Mouse (Mus musculus): ENCODE data around the gene Morc2a. TPM values are rescaled to one million over a fixed set of nuclear protein-coding genes. Genes with fewer than 3 reads are reported as not detected.

Morc2a gene
- total RNA-seq, 2 experiments from 2014 or later = 33.1 to 44.9 TPM

DNA sequence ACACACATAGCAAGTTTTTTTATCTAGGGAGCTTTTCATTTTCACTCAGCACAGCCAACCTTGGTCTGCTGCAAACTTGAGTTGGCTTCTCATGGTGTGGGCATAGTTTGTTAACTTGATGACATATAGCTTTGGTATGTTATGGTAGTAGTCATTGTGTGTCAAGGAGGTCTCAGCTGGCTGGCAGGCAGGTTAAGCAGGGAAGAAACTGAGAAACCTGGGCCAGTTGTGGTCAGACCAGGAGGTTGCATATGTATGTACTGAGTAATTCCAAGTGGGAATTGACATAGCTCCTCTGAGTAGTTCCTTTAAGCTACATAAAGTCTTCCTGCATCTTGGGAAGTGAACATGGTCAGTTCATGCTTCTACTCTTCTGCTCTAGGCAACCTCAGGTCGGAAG, 35.2 kb downstream of the Morc2a start:
- no peak for DNase-seq

DNA sequence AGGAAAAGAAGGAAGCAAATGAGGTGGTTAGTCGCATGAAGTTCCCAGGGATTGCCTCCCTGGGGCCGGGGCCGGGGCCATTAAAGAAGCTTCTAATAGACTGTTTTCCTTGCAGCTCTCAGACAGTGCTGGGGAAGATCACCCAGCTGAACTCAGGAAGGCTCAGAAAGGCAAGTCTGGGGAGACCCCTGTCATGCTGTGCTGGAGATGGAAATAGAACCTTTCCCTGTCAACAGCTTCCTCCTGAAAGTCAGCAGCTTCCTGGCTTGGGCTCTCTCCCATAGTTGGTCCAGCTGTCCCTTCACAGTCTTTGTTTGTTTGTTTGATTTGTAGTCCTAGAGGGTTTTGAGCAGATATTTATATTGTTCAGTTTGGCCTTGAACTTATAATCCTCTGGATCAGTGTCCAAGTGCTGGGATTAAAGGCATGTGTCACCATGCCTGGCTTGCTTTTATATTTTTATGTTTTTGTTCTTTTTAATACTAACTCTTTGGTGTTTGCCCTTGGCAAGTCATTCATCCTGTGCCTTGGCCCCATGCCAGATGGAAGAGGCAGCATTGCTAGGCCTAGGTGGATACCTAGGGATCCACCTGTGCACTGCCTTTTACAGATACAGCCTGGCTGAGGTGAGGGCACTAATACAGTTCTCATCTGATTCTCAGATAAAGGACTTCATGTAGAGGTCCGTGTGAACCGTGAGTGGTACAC, 35.9 kb downstream of the Morc2a start:
- DNase-seq = peak; percentile 59

DNA sequence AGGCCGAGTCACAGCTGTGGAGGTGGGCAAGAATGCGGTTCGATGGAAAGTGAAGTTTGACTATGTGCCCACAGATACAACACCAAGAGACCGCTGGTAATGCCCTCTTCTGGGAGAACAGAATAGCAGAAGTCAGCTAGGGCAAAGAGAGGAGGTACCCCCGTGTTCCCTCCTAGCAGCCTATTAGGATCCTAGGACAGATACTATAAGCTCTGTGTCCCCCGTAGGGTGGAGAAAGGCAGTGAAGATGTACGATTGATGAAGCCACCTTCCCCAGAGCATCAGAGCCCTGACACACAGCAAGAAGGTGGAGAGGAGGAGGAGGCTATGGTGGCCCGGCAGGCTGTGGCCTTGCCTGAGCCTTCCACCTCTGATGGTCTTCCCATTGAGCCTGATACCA, 36.4 kb downstream of the Morc2a start:
- DNase-seq = no peak

DNA sequence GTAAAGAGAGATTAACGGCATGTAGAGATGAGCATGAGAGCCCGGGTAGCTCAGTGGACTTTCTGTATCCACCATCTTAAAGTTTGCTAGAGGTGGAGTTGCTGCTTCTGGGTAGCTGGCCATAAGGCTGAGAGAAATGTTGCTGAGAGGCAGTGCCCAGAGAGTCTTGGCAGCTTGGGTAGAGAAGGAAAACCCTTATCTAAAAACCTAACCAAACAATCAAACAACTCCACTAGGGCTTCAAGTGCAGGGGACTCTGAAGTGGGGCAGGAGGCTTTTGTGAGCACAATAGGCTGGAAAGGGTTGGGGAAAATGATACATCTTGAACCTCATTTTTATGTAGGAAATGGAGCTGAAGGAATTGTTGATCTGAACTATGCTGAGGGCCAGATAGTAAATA, 37.3 kb downstream of the Morc2a start:
- no peak for DNase-seq

DNA sequence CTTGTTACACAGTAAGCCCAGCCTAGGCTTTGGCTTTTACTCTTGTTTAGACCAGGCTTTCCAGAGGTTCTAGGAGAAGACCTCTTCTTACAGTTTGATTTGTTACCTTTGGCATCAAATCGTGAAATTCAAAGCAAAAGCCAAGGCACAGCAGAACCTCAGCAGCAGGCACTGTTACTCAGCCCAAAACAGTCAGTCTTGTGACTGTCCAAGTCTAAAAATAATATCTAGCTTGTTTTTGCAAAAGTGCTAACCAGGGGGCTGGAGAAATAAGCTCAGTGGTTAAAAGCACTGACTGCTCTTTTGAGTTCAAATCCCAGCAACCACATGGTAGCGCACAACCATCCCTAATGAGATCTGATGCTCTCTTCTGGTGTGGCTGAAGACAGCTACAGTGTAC, 37.9 kb downstream of the Morc2a start:
- DNase-seq = no peak

DNA sequence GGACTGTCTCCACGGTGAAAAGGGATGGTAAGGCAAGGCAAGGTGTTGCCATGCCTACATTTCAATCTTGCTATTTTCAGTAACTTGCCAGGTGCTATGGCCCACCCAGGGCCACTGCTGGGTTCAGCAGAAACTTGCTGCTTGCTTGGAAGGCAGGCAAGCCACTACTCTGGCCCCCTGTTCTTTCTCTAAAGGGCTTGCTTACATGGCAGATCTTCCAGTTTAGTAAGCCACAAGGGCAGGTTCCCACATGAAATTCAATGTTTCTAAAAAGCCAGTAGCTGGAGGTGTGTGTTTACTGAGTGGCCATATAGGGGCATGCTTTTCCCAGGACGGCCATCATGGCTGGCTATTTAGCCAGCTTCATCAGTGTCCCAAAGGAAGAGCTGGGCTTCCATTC, 42.8 kb downstream of the Morc2a start:
- no peak for DNase-seq

DNA sequence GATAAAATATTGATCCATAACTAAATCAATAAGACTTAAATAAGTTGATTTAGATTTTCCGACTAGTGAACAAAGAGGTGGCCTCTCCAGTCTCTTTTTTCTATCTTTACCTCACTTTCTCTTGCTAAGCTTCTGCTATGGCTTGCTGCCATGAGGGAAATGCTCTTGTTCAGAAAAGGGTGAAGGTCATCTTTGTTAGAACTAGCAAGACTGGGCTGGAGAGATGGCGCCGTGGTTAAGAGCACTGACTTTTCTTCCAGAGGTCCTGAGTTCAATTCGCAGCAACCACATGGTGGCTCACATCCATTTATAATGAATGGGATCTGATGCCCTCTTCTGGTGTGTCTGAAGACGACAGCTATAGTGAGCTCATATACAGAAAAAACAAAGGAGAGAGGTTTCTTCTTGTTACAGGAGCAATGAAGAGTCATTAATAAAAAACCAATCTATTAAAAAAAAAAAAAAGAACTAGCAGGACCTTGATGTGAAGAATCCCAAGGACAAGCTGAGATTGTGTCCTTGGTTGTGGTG, 47.2 kb downstream of the Morc2a start:
- peak; percentile 32 for DNase-seq

DNA sequence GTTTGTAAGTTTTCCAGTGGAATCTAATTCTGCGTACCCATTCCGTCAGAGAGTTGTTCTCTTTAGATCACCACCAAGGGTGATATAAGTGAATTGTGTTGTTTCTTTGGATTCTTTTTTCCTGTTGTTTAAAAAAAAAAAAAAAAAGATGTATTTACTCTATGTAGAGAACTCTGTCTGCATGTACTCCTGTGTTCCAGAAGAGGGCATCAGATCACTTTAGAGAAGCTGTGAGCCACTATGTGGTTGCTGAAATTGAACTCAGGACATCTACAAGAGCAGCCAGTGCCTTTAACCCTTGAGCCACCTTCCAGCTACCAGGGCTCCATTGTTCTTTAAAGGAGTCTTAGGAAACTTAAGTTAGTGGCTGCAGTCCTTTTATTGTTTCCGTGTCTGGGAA, 48.5 kb downstream of the Morc2a start:
- DNase-seq = no peak

DNA sequence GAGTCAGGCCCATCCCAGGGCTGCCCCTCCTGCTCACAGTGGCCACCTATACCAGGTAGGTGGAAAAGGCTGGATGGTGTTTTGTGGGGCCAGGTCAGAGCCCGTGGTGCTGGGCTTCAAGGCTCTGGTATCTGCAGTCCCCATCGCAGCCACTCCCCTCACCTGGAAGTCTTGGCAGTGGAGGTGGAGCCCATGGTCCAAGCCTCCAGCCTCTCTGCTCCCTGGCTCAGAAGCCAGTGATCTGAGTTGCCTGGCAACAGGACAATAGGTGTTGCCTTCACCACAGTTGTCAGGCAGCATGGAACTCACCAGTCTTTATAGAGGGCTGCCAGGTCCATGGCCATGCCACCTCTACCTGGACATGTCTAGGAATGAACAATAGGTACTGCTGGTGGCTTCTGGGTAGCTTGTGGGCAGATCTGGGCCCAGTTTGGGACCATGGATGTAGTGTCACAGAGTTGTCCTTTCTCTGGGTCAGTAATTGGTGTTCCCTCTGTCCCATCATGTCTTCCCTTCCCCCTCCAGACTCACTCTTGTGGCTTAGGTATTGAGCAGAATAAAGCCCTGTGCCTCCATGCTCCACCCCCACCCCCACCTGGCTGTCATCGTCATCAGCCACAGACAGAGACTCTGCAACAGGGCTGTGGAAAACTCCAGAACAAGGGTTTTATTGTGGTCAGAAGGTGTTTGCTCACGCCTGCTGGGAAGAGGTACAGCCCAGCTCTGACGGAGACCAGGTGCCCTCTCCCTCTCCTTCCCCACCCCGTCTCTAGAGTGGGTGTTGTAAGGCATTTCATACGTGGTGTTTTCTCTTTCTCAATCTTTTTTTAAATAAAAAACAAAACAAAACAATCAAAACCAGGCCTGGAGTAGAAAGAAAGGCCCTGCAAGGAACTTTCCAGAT, 54.4 kb downstream of the Morc2a start:
- DNase-seq = no peak

DNA sequence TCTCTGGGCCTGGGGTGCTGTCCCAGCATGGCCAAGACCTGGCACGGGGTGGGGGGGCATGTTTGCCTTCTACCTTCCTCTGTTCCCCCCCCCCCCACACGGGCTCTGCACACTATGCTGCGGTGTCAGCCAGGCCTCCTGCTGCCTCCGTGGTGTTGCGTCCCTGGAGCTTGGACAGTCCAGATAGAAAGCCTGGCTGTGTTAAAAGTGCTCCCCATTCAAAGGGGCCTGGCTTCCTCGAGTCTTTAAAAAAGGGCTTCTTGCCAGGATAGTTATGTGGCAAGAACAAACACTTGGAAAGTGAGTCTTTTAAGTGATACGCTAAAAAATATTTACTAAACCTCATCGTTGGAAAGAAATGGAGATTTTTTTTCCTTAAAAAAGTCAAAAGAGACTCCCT, 55.4 kb downstream of the Morc2a start:
- no peak for DNase-seq

DNA sequence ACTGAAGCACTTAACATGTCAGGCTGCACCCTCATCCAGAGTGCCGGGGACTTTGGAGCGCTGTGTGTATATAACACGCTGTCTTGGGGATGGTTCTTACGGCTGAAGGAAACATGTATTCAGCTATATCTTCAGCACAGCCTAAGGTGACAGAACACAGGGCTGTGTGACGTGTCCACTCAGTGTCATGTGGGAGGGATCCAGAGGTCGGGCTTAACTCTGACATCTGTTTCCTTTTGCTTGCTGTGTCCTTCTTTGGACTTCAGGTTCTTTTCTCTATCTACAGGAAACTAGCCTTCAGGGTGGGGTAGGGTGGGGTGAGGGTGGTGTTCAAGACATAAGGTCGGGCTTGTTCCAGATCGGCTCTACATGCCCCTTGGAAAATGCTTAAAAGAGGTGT, 58.1 kb downstream of the Morc2a start:
- DNase-seq = no peak

DNA sequence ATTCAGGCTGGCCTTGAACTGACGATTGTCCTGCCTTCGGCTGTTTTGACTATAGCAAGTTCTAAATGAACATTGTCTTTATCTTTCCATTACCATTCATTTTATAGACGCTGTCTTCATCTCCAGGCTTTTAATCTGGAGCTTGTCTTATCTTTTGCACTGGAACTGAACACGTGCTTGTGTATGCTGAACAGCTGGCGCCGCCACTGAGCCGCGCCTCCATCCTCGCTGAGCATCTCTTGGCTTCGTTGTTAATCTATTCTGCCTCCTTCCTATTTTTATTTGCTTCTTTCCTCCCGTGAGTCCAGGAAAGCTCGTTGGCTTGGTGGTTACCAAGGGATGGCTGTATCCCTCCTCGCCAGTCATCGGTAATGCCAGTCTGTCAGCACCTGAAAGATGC, 61.2 kb downstream of the Morc2a start:
- DNase-seq = no peak

DNA sequence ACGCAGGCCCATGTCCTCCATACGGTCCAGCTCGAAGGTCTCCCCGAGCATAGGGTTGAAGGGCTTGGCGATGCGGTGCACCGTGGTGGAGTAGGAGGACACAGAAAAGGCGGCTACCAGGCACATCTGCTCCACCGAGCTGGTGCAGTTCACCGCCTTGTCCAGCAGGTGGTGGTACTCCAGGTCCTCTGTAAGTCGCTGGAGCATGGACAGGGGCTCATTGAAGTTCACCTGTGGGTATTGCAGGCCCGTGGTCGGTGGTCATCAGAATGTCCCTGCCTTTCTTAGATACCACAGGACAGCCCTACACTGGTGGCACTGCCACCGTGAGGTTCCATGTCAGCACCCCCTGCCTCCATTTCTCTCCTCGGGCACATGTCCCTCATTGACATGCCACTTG, 65.5 kb downstream of the Morc2a start:
- DNase-seq = peak; percentile 78

DNA sequence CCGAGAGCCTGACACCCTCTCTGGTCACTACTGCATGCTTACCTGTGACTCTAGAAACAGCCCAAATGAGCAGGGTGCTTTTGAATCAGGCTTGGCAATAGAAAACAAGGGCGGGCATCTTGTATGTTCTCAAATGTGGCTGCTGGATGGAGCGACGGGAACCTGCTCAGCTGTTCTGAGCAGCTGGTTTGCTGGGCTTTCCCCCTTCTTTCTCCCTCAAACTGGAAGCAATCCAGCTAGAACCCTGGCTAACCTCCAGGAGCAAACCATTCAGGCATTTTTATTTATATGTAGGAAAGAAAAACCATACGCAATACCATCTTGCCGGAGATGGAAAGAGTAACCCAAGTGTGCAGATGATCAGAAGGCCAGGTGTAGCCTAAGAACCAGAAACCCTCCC, 67.7 kb downstream of the Morc2a start:
- no peak for DNase-seq

DNA sequence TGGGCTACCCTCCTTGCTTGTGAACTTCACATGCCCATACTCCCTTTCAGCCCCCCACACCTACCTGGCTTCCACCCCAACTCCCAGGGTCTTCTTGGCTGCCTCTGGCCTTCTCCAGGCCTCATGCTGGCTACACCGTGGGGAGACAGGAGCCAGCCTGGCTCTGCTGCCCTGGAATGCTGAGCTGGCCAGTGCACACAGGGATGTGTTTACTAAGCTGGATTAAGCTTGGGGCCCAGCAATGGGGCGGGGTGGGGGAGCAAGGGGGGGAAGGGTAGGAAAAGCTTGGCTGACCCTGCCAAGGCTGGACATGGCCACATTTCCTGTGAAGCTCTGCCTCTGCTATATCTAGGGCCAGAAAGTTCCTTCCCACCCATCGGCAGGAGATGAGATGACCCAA, 73.0 kb downstream of the Morc2a start:
- no peak for DNase-seq

DNA sequence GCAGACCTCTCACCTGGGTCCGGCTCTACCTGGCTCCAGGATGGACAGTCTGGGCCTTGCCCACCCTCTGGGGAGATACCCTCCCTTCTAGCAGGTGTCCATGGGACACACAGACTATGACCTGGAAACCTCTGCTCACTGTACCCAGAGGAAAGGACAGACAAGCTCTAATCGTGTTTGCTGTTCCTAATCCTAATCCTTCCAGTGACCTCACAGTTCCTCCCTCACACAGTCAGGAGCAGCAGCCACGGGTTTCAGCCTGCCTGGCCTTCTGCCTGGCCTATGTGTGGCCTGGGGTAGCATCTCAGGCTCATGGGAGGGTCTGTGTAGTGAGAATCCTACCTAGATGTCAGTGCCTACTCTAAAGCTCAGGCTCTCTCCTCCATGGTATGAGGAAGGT, 73.9 kb downstream of the Morc2a start:
- no peak for DNase-seq

DNA sequence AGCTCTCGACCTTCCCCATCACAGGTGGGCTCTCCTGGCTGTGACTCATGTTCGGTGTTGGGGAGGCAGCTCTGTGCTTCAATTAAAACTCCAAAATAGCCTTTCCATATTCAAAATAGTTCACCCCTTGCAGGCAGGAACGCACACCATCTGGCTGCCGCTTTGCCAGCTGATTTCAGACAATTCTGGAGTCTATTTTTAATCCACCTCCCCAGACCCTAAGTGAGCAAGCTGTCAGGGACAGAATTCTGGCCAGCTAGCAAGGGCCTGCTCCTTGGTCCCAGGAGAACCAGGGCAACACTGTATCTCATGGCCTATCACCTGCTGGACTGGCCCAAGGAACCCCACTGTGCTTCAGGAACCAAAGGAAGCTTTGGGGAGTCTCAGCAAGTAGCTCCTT, 74.9 kb downstream of the Morc2a start:
- no peak for DNase-seq

DNA sequence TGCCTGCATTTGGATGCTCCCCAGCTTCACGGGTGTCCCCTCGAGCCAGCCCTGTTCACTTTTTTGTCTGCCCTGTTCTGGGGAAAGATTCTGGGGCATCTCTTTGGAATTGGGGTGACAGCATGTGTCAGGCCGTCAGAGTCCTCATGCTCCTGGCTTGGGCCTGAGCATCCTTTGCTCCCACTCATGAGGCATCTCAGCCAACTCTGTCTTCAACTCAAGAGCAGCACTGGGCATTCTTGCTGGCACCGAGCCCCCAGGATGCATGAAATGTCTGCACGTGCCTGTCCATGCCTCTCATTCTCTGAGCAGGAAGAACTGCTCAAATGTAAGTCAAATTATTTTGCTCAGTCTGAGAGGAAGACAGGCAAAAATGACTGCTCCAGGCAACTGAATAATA, 75.7 kb downstream of the Morc2a start:
- no peak for DNase-seq

DNA sequence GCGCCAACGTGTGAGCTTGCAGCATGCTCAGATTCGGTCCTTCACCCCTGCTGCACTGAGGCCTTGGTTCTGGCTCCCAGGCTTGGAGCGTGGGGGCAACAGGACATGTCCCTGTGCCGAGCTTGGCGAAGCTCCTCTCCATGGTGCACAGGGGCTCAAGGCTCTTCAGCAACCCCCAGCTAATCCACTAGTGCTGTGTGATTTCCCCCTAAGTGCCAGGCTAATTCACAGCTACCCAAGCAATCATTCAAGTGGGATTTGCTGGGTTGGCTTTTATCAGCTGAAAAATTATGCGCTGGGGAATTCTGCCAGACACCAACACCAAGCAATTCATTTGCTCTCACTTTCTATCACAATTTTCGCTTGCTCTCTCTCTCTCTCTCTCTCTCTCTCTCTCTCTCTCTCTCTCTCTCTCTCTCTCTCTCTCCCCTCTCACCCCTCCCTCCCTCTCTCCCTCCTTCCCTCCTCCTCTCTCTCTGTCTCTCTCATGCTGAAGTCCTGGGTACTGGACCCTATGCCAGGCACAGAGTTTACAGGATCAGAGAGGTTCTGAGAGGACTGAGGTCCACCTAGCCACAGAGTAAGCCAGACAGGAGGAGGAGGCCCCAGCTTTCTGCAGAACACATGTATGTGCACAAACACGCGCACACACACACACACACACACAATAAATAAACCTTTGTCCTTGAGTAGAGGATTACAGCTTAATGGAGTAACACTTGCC, 76.5 kb downstream of the Morc2a start:
- DNase-seq = no peak

DNA sequence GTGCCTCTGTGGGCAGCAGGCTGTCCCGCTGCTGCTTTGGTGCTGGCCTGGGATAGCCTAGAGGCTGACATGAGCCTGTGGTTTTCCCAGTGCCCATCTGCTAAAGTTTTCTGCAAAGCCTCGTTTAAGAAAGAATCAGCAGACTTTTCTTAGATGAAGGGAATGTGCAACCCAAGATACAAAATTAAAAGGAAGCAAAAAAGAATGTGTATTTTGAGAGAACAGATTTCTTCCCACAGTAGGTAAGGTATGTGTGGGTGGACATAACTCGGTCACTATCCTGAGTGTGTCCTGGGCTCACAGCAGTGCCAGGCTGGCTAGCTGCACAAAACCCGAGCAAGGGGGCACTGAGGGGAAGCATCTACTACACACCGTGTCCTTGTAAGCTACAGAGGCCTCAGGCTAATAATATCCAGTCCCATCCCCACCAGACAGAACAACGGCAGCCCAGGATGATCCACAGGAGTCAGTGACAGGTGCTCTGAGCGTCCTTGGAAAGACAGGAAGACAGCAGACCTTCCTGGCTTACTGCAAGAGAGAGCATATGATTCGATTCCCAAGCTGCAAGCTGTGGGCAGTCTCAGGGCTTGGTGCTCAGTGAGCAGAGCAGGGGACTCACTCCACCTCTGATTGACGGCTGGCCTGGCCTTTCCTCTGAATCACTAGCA, 78.6 kb downstream of the Morc2a start:
- DNase-seq = no peak

DNA sequence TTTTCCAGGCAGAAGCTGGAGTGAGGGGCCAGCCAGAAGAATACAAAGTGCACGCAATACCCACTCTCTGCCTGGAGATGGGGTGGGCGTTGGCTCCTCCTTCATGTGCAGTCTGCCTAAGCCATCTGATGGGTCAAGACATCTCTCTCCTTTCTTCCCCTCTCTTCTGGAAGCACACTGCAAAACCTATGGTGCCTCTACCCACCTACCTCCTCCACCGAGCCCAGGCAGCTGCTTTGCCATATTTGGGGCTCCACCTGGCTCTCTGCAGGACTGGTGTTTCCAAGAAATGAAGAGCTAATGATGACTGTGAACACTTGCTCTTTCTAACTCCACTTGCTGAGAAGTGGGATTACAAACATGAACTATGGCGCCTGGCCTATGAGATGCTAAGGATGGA, 82.5 kb downstream of the Morc2a start:
- no peak for DNase-seq

DNA sequence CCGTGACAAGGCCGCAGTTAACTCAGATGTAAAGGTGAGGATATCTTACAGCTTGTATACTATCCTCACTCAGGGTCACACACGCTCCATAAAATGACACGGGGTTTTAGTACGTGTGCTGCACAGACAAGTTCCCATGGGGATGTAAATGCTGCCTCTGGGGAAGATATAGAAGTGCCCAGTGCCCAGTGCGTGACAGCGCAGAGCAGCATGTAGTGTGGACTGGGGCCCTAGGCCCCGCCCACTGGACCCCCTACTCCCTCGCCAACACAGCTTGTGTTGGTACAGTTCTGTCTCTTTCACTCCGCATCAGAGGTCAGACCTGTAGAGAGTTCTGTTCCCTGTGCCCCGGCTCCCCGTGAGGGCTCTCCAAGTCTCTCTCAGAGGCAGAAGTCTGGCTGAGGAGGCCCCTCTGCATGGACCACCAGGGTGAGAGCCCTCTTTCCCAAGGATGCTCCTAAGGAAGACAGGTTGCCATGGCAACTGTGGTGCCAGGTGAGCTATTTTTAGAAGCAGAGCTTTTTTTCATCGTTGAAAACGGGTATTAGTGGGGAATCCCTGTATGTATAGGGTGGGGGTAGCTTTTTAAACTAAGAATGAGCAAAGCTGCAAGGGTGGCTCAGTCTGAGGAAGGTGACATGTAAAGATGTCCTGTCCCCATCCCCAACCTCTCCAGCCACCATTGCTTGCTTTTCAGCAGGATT, 85.1 kb downstream of the Morc2a start:
- DNase-seq = no peak

All from adrenal gland, postnatal 10 days (tissue).